Mouse (Mus musculus) heart, postnatal 0 days (tissue): ENCODE measurements around the gene Kctd14.

Source experiments
- CTCF ChIP-seq: IDR thresholded peaks from 2 replicates; pipeline ENCODE4 v1.5.1; 2016; ENCODE audit warnings: antibody characterized with exemption, control low read depth, low read depth
- EP300 ChIP-seq: IDR thresholded peaks from 2 replicates; pipeline ENCODE4 v1.6.1; 2016; ENCODE audit warnings: antibody characterized with exemption, low read depth

GRCm38 (mm10) chr7:97438986-97439385, 12.1 kb upstream of the Kctd14 start:
- TF ChIP-seq CTCF (no peak), EP300 (no peak)
